Mouse (Mus musculus) heart, embryonic 15.5 days (tissue): Measurements from ENCODE around the gene H2-Q1. TPM values are rescaled to one million over a fixed set of nuclear protein-coding genes. Genes with fewer than 3 reads are reported as not detected.
A peak's percentile ranks its signal among the peaks of the same experiment; 100 is the strongest.
"Not testable (repeated sequence)": the region's sequence is repeated elsewhere in the genome, so short reads cannot be mapped to it uniquely, and the experiment has no call there.

Experiments
- ATAC-seq: fragments of 200-750 bp; cut with Nextera tagmentation; replicated peaks from 2 replicates; pipeline ENCODE4 v1.8.0; 2017; ENCODE audit warnings: low read depth, moderate TSS enrichment; ENCODE audit not compliant: insufficient number of reproducible peaks, insufficient read depth, low FRiP score
- H3K27ac ChIP-seq: fragments of 300-500 bp; sonication (generic); 2 replicates; pipeline ENCODE4 v1.5.1; 2015; ENCODE audit warnings: mild to moderate bottlenecking, inconsistent platforms
- H3K27me3 ChIP-seq: fragments of 300-500 bp; sonication (generic); 2 replicates; pipeline ENCODE4 v1.6.1; 2015; ENCODE audit warnings: inconsistent platforms
- H3K36me3 ChIP-seq: fragments of 300-500 bp; sonication (generic); 2 replicates; pipeline ENCODE4 v1.6.1; 2015; ENCODE audit warnings: mild to moderate bottlenecking, inconsistent platforms
- H3K4me1 ChIP-seq: fragments of 300-500 bp; sonication (generic); replicated peaks from 2 replicates; pipeline ENCODE4 v1.6.1; 2015; ENCODE audit warnings: inconsistent platforms
- H3K4me2 ChIP-seq: fragments of 300-500 bp; sonication (generic); 2 replicates; pipeline ENCODE4 v1.6.1; 2015; ENCODE audit warnings: inconsistent platforms, mild to moderate bottlenecking, moderate library complexity
- H3K4me3 ChIP-seq: fragments of 300-500 bp; sonication (generic); 2 replicates; pipeline ENCODE4 v1.5.1; 2015; ENCODE audit warnings: mild to moderate bottlenecking, inconsistent platforms
- H3K9ac ChIP-seq: fragments of 300-500 bp; sonication (generic); 2 replicates; pipeline ENCODE4 v1.6.1; 2015; ENCODE audit warnings: mild to moderate bottlenecking, inconsistent platforms
- H3K9me3 ChIP-seq: fragments of 300-500 bp; sonication (generic); replicated peaks from 2 replicates; pipeline ENCODE4 v1.6.1; 2016; ENCODE audit warnings: inconsistent platforms
- WGBS: fragments of 180-500 bp; shearing (Covaris S2); methylation state at CpG from one replicate; pipeline ENCODE4 v1.1.7; 2015; ENCODE audit warnings: mixed read lengths; 5-methylcytosine and 5-hydroxymethylcytosine counted together
- polyA plus RNA-seq: library from polyadenylated mRNA; unstranded; fragments of >200 nt; fragmentation: Nextera tagmentation; extraction: Ambion mirVana; gene quantifications from 2 replicates; pipeline ENCODE4 v1.2.1, GENCODE M21; 2015

H2-Q1 gene
- polyA plus RNA-seq, 1 experiment from 2014 or later, result 0.06 TPM

DNA sequence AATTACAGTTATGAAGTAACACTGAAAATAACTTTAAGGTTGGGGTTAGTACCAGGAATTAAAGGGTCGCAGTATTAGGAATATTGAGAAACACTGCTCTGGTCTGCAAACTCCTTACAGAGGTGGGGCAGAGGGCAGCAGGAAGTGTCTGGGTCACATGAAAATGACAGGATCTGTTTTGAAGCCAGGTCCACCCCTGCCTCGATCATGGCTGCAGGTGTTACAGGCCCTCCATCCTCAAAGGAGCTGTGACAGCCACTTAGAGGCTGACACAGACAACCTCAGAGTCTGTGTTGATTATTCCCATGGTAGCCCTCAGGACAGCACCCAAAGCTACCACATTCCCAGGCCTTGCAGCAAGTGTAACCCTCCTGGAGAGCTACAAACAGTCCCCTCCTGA lies 16.9 kb upstream of the H2-Q1 start:
- H3K36me3 ChIP-seq, result no peaks in the 10 kb centered on the region
- peaks cover 18% of the 10 kb centered on the region for H3K27me3 ChIP-seq
- H3K9ac ChIP-seq, result no peak overlapping the region
- H3K27ac ChIP-seq, result no peak overlapping the region
- no peak overlapping the region for H3K4me3 ChIP-seq
- H3K4me2 ChIP-seq, result no peak overlapping the region
- no peaks in the 10 kb centered on the region for H3K4me1 ChIP-seq
- WGBS, result 59% methylated on average over 2 of the region's 2 CpGs
- no peak for ATAC-seq
- H3K9me3 ChIP-seq, result no peaks in the 10 kb centered on the region

DNA sequence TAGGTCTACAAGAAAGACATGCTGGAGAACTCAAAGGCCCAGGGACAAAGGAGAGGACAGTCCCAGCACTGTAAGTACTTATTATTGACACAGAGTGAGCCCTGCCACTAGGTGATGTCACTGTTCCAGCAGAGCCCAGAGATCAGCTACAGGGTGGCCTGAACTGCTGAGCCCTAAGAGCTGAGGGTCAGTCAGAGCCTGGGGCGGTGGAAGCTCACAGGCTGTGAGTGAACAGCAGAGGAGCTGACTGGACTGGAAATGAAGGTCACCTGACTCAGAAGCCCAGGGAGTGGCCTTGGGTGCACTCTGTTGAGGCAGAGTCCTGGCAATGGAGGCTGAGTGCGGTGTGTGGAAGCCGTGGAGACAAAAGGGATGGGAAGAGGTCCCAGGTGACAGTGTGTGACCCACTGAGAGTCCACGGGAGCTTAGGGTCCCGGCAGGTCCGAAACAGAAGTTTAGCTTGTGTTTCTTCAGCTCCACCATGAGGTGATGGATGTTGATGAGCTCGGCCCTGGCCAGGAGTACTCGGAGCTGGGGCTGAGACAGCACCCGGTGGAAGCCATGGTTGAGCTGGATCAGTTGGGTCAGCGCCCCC lies 16.4 kb upstream of the H2-Q1 start:
- no peak overlapping the region for H3K9ac ChIP-seq
- no peak overlapping the region for H3K4me3 ChIP-seq
- peaks cover 24% of the 10 kb centered on the region for H3K27me3 ChIP-seq
- H3K27ac ChIP-seq, result no peak overlapping the region
- no peaks in the 10 kb centered on the region for H3K4me1 ChIP-seq
- no peaks in the 10 kb centered on the region for H3K9me3 ChIP-seq
- no peak overlapping the region for H3K4me2 ChIP-seq
- ATAC-seq, result no peak
- WGBS, result 79% methylated on average over 10 of the region's 10 CpGs
- no peaks in the 10 kb centered on the region for H3K36me3 ChIP-seq

DNA sequence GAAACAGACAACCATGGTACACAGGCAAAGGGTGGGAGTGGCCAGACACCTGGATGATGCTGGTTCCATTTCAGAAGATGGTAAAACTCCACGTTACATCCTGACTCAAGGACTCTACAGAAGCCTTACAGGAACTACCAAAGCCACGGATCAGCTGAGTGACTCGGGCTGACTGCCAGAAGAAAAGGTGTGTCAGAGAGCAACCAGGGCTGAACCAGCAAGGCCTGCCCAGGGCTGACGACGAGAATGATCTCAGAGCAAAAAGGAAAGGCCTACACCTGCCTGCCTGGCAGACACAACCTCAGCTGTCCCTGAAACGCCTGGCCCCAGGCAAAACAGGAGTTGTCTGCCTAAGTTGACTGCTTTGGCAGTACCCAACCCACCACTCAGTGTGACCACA lies 15.7 kb upstream of the H2-Q1 start:
- peaks cover 29% of the 10 kb centered on the region for H3K27me3 ChIP-seq
- no peak for ATAC-seq

DNA sequence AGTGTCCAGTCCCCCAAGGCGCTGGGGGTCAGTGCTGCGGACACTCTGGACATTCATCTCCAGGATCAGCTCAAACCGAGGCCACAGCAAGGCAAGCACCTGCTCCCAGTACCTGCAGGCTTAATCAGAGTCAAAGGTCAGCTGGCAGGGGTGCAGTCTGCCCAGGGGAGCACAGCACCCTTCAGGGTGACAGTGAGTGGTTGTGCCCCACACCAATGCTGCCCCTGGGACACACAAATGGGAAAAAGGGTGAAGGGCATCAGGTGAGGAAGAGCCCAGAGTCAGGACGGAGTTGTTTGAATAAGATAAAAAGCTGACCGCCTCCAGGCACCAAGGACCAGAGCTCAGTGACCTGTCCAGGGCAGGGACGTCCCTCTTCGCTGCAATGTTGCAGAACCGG lies 15.3 kb upstream of the H2-Q1 start:
- ATAC-seq, H3K4me1 ChIP-seq: not testable (repeated sequence)

More for the DNA sequence above, 15.7 kb upstream of the H2-Q1 start:
- Histone ChIP-seq H3K4me2 (no peak overlapping the region), H3K27ac (no peak overlapping the region), H3K4me1 (no peaks in the 10 kb centered on the region), H3K36me3 (no peaks in the 10 kb centered on the region), H3K9ac (no peak overlapping the region), H3K9me3 (no peaks in the 10 kb centered on the region), H3K4me3 (no peak overlapping the region)
- whole genome bisulfite sequencing, result 70% methylated on average over 6 of the region's 6 CpGs

DNA sequence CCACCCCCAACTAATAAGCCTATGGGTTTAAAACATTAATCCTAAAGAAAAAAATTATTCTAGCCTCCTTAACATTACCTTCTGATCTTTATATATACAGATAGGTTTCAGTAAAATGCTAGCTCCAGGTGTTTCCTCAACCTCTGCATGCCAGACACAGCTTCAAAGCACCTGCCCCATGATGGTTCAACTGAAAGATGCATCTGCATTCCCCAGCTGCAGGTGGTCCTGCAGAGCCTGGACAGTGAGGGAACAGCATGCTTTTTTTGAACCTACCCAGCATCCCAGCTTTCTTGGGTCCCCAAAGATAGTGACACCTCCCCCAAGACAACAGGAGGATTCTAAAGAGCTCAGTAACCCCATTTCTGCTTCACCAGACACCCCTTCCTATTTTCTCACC lies 1.5 kb upstream of the H2-Q1 start:
- Histone ChIP-seq H3K9me3 (no peaks in the 10 kb centered on the region), H3K27me3 (peaks cover 52% of the 10 kb centered on the region)

More for the DNA sequence above, 15.3 kb upstream of the H2-Q1 start:
- H3K4me2 ChIP-seq, H3K4me3 ChIP-seq, H3K9me3 ChIP-seq, H3K9ac ChIP-seq, H3K27ac ChIP-seq, H3K36me3 ChIP-seq: not testable (repeated sequence)
- H3K27me3 ChIP-seq, result peaks cover 29% of the 10 kb centered on the region
- 76% methylated on average over 8 of the region's 8 CpGs for WGBS

DNA sequence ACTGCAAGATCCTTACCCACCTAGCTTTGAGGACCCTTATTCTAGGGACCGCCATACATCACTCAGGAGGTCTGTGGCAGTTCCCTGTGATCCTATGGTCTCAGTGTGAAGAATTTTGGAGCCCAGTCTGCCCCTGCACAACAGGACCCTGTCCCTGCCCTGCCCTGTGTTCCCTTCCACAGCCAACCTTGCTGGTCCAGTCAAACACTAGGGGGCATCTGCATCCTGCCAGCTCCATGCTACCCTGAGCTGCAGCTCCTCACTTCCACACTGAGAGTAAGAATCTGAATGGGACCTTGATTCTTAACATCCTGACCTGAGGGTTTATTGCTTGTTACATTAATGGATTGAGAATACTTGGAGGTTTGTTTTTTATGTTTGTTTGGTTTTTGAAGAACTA lies 4.9 kb downstream of the H2-Q1 start:
- 50% methylated on average over 1 of the region's 1 CpGs for WGBS
- not testable (repeated sequence) for H3K27ac ChIP-seq, H3K36me3 ChIP-seq

More for the DNA sequence above, 1.5 kb upstream of the H2-Q1 start:
- Histone ChIP-seq H3K4me3 (no peak overlapping the region), H3K4me1 (peaks cover 10% of the 10 kb centered on the region), H3K27ac (no peak overlapping the region), H3K9ac (no peak overlapping the region), H3K4me2 (no peak overlapping the region), H3K36me3 (no peaks in the 10 kb centered on the region)
- no peak for ATAC-seq

DNA sequence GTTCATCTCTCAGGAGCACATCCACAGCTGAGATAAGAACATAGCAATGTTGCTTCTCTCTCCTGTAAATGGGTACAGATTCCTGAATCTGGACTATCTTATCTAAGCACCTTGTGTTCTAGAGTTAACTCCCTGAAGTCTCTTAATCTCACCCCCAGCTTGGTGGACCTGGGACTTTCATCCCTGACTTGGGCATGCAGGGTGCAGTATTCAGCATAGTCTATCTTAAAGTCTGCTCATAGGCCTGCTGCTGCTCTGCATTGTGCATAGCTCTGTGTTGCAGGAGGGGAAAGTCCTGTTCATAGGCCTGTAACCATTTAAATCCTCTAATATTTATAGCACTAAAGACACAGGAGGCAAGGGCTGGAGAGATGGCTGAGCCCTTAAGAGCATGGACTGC lies 5.8 kb downstream of the H2-Q1 start:
- H3K4me3 ChIP-seq, H3K9me3 ChIP-seq: not testable (repeated sequence)

More for the DNA sequence above, 4.9 kb downstream of the H2-Q1 start:
- Histone ChIP-seq H3K4me1 (peaks cover 10% of the 10 kb centered on the region), H3K27me3 (peaks cover 34% of the 10 kb centered on the region)
- H3K4me3 ChIP-seq, H3K9ac ChIP-seq, ATAC-seq, H3K9me3 ChIP-seq, H3K4me2 ChIP-seq: not testable (repeated sequence)

DNA sequence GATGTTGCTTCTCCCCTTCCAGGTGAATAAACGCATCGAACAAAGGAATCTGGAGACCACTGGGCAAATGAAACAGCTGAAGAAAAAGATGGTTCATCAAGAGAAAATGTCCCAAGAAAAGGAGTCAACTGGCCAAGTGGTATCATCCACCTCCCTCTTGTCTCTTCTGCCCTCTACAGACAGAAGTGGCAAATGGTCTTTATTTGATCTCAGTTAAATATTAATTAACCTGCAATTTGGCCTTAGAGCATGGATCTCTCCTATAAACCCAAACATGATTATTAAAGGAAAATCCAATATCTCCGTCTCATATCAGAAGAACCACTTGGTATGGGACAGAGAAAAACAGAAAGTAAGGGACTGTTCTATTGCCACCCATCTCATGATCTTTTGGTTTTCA lies 9.5 kb downstream of the H2-Q1 start:
- not testable (repeated sequence) for H3K4me1 ChIP-seq, H3K27me3 ChIP-seq, H3K27ac ChIP-seq, ATAC-seq, H3K9ac ChIP-seq, H3K9me3 ChIP-seq, H3K4me2 ChIP-seq, H3K36me3 ChIP-seq, H3K4me3 ChIP-seq
- whole genome bisulfite sequencing, result 46% methylated on average over 3 of the region's 3 CpGs

More for the DNA sequence above, 5.8 kb downstream of the H2-Q1 start:
- not testable (repeated sequence) for H3K4me2 ChIP-seq, H3K9ac ChIP-seq, H3K4me1 ChIP-seq, ATAC-seq, H3K27ac ChIP-seq, H3K36me3 ChIP-seq
- peaks cover 25% of the 10 kb centered on the region for H3K27me3 ChIP-seq

DNA sequence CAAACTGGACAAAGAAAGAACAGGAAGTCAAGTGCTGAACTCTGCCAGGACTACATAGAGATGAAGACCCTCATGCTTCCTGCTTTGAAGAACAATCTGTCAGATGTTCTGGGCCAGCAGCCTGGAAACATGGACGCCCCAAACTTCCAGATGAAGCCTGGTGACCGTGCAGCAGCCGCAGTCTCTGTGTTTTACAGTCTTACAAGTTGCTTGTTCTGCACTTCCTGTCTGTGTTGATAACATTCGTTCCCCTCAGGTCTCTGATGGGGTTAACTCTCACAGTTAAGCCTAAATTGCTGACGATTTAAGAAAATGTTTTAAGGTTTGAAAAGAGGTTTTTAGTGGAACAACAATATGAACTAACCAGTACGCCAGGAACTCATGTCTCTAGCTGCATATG lies 11.3 kb downstream of the H2-Q1 start:
- H3K27me3 ChIP-seq, ATAC-seq, H3K27ac ChIP-seq, H3K4me3 ChIP-seq, H3K36me3 ChIP-seq, H3K4me2 ChIP-seq, H3K9ac ChIP-seq, H3K4me1 ChIP-seq, H3K9me3 ChIP-seq: not testable (repeated sequence)
- WGBS, result 47% methylated on average over 6 of the region's 6 CpGs

DNA sequence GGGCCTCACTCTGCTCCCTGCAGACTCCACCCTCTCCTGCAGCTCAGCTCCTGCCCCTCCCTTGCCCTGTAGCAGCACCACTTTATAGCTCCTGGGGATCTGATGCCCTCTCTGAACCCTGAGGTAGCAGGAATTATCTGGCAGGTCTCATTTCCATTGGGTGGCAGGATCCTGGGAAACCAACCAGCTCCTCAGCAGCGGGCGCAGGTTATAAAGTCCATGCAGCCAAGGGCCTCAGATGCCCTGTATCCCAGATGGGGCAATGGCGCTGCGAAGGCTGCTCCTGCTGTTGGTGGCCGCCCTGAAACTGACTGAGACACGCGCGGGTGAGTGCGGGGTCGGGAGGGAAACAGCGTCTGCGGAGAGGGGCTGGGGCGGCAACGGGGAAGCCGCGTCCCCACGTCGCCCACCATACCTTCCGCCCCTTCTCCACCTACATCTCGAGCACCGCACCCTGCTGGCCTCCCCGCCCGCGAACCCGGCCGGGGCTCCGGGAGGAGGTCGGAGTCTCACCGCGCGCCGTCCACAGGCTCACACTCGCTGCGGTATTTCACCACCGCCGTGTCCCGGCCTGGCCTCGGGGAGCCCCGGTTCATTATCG lies 22.0 kb downstream of the H2-Q1 start, which contains the start of gene H2-Q2:
TSS of gene H2-Q2 (plus strand) at position 172 of the 601 bp plus-strand sequence.
- Histone ChIP-seq H3K4me2 (peak within 1 kb of the TSS; percentile 82), H3K4me1 (peaks cover 11% of the 10 kb centered on the region), H3K9me3 (no peaks in the 10 kb centered on the region), H3K36me3 (no peaks in the 10 kb centered on the region), H3K4me3 (peak within 1 kb of the TSS; percentile 49), H3K27ac (no peak within 1 kb of the TSS), H3K27me3 (peaks cover 45% of the 10 kb centered on the region), H3K9ac (no peak within 1 kb of the TSS)
- no peak for ATAC-seq
- 2% methylated on average over 33 of the region's 40 CpGs for WGBS

DNA sequence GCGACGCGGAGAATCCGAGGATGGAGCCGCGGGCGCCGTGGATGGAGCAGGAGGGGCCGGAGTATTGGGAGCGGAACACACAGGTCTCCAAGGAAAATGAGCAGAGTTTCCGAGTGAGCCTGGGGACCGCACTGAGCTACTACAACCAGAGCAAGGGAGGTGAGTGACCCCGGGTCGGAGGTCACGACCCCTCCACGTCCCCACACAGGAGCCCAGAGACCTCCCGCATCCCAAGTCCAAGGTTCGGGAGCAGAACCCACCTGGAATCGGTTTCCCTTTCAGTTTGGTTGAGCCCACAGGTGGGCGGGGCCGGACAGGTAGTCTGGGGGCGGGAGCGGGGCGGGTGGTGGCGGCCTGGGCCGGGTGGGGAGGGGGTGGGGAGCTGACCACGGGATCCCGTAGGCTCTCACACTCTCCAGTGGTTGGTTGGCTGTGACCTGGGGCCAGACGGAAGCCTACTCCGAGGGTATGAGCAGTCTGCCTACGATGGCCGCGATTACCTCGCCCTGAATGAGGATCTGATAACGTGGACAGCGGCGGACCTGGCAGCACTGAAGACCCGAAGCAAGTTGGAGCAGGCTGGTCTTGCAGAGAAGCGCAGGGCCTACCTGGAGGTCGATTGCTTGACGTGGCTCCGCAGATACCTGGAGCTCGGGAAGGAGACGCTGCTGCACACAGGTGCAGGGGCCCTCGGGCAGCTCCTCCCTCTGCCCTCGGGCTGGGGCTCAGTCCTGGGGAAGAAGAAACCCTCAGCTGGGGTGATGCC lies 22.7 kb downstream of the H2-Q1 start:
- ATAC-seq, result 0 out of 2 replicates have a peak, but pooled peaks have one; percentile 22
- H3K27me3 ChIP-seq, result peaks cover 45% of the 10 kb centered on the region
- 4% methylated on average over 46 of the region's 46 CpGs for WGBS

More for the DNA sequence above, 22.7 kb downstream of the H2-Q1 start:
- peaks cover 11% of the 10 kb centered on the region for H3K4me1 ChIP-seq
- no peaks in the 10 kb centered on the region for H3K9me3 ChIP-seq
- H3K36me3 ChIP-seq, result no peaks in the 10 kb centered on the region
- H3K27ac ChIP-seq, result no peak overlapping the region
- H3K4me2 ChIP-seq, result peak overlapping the region; percentile 82
- peak overlapping the region; percentile 49 for H3K4me3 ChIP-seq
- no peak overlapping the region for H3K9ac ChIP-seq
